Mouse (Mus musculus): ENCODE measurements around the gene Cirbp.

Gene Cirbp

GRCm38 (mm10) chr10:80137626-80138552, 27.9 kb upstream of the Cirbp start:
- DNase-seq (ENCODE audit: low spot score in 2 of 2) = peak in 1 of 2 experiments; percentile 71

- peak; percentile 79 to 82 for DNase-seq (ENCODE audit: low spot score in 2 of 2)
These were observed 27.0 kb upstream of the Cirbp start, which contains the start of gene Atp5d for GRCm38 (mm10) chr10:80138553-80139438. TSS of gene Atp5d (plus strand) at chr10:80138632.

- DNase-seq (ENCODE audit: low spot score in 2 of 2) = no peak
These were observed 26.4 kb upstream of the Cirbp start for GRCm38 (mm10) chr10:80139439-80139775.

- no peak for DNase-seq (ENCODE audit: low spot score in 2 of 2)
These were observed 25.7 kb upstream of the Cirbp start for GRCm38 (mm10) chr10:80139975-80140665.

GRCm38 (mm10) chr10:80140666-80141035, 25.1 kb upstream of the Cirbp start, which contains the start of gene Cbarp:
TSS of gene Cbarp (minus strand) at chr10:80140835.
- no peak for DNase-seq (ENCODE audit: low spot score in 2 of 2)

GRCm38 (mm10) chr10:80141243-80141642, 24.5 kb upstream of the Cirbp start:
- DNase-seq (ENCODE audit: low spot score in 2 of 2) = peak; percentile 97

- peak; percentile 95 to 96 for DNase-seq (ENCODE audit: low spot score in 2 of 2)
These were observed 23.8 kb upstream of the Cirbp start for GRCm38 (mm10) chr10:80141786-80142529.

GRCm38 (mm10) chr10:80142530-80142925, 23.3 kb upstream of the Cirbp start:
- DNase-seq (ENCODE audit: low spot score in 2 of 2) = no peak

GRCm38 (mm10) chr10:80143664-80144063, 22.1 kb upstream of the Cirbp start:
- no peak for DNase-seq (ENCODE audit: low spot score in 2 of 2)

- DNase-seq (ENCODE audit: low spot score in 2 of 2) = no peak
These were observed 21.6 kb upstream of the Cirbp start for GRCm38 (mm10) chr10:80144159-80144558.

- DNase-seq (ENCODE audit: low spot score in 2 of 2) = peak; percentile 78 to 80
These were observed 20.6 kb upstream of the Cirbp start for GRCm38 (mm10) chr10:80144864-80145838.

GRCm38 (mm10) chr10:80145896-80146295, 19.9 kb upstream of the Cirbp start:
- DNase-seq (ENCODE audit: low spot score in 2 of 2) = peak in 1 of 2 experiments; percentile 31

GRCm38 (mm10) chr10:80146568-80147011, 19.2 kb upstream of the Cirbp start:
- DNase-seq (ENCODE audit: low spot score in 2 of 2) = no peak

GRCm38 (mm10) chr10:80147146-80147718, 18.6 kb upstream of the Cirbp start:
- DNase-seq (ENCODE audit: low spot score in 2 of 2) = no peak

- peak; percentile 66 to 74 for DNase-seq (ENCODE audit: low spot score in 2 of 2)
These were observed 17.8 kb upstream of the Cirbp start, which contains the start of gene Midn for GRCm38 (mm10) chr10:80147719-80148601. TSS of gene Midn (plus strand) at chr10:80148272.

GRCm38 (mm10) chr10:80148610-80149290, 17.0 kb upstream of the Cirbp start:
- peak; percentile 90 to 91 for DNase-seq (ENCODE audit: low spot score in 2 of 2)

Measured in right cerebral cortex, adult 2 months (tissue).